Comparison of ENCODE assay signal across 8 mouse cellular contexts in the genomic region with DNA sequence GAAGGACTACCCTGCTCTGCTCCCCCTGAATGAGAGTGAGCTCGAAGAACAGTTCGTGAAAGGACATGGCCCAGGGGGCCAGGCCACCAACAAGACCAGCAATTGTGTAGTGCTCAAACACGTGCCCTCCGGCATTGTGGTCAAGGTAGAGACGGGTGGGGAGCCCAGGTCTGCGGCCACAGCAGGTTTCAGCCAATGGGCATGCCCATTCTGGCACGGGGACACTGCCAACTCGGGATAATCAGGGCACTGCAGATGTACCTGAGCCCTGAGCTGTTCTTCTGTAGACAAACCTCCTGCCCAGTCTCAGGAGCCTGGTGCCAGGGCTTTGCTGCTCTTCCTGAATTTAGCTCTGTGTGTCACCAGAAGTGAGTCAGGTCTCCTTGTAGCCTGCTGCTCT. TPM values are rescaled to one million over a fixed set of nuclear protein-coding genes. Genes with fewer than 3 reads are reported as not detected.
DNase-seq lines count a peak whose midpoint lies in the region; ATAC-seq lines count a peak whose summit lies in the region.
"Had no signal": no experiment of that assay in that cellular context is flagged by ENCODE, and none has a peak within 500 bp of the region (broad histone marks: within the 10 kb centered on the region; RNA-seq: fewer than 3 reads in every experiment).

No protein-coding gene starts in this region.

- H3K4me2 ChIP-seq in neural tube, embryonic 12.5 days (replicated peaks), result no peak overlapping the region
- H3K4me2 ChIP-seq in hindbrain, embryonic 13.5 days, result no peak overlapping the region
- H3K4me2 ChIP-seq: intestine, embryonic 15.5 days had no signal

- 0 out of 2 replicates have a peak overlapping the region, but pooled peaks have one; percentile 13 for H3K9ac ChIP-seq in neural tube, embryonic 12.5 days
- H3K9ac ChIP-seq in hindbrain, embryonic 13.5 days, result no peak overlapping the region; the same call in 1 of the 2 replicates
- H3K9ac ChIP-seq: intestine, embryonic 15.5 days had no signal

- no peaks in the 10 kb centered on the region for H3K27me3 ChIP-seq in neural tube, embryonic 12.5 days (replicated peaks)
- no peaks in the 10 kb centered on the region for H3K27me3 ChIP-seq in hindbrain, embryonic 13.5 days
- H3K27me3 ChIP-seq: intestine, embryonic 15.5 days had no signal

- H3K4me3 ChIP-seq in neural tube, embryonic 12.5 days, result no peak overlapping the region
- H3K4me3 ChIP-seq in hindbrain, embryonic 13.5 days, result no peak overlapping the region
- H3K4me3 ChIP-seq: intestine, embryonic 15.5 days had no signal

- no peaks in the 10 kb centered on the region for H3K36me3 ChIP-seq in neural tube, embryonic 12.5 days
- no peaks in the 10 kb centered on the region; the same call in 1 of the 2 replicates for H3K36me3 ChIP-seq in hindbrain, embryonic 13.5 days
- H3K36me3 ChIP-seq: intestine, embryonic 15.5 days had no signal

- peaks cover 52% of the 10 kb centered on the region for H3K4me1 ChIP-seq in neural tube, embryonic 12.5 days
- H3K4me1 ChIP-seq in hindbrain, embryonic 13.5 days (replicated peaks), result peaks cover 61% of the 10 kb centered on the region

- no peak overlapping the region for H3K27ac ChIP-seq in neural tube, embryonic 12.5 days
- peak overlapping the region; percentile 68 for H3K27ac ChIP-seq in hindbrain, embryonic 13.5 days
- H3K27ac ChIP-seq: intestine, embryonic 15.5 days had no signal

- ATAC-seq in neural tube, embryonic 12.5 days (ENCODE audit: low FRiP score, low read depth), result no peak
- ATAC-seq in hindbrain, embryonic 13.5 days (ENCODE audit: low FRiP score), result no peak

- WGBS in neural tube, embryonic 12.5 days, result 81% methylated on average over 8 of the region's 8 CpGs
- WGBS in hindbrain, embryonic 13.5 days, result 89% methylated on average over 8 of the region's 8 CpGs

- H3K9me3 ChIP-seq in neural tube, embryonic 12.5 days, result no peaks in the 10 kb centered on the region
- no peaks in the 10 kb centered on the region for H3K9me3 ChIP-seq in hindbrain, embryonic 13.5 days
- H3K9me3 ChIP-seq: intestine, embryonic 15.5 days had no signal

- DNase-seq in neural tube, embryonic 10.5 days (ENCODE audit: extremely low spot score, low spot score), result no peak
- peak; percentile 74 for DNase-seq in cerebellum, postnatal 36 days
- no peak for DNase-seq in retina, postnatal 1 day
- DNase-seq in right cerebral cortex, adult 18-20 months, result no peak
- DNase-seq in spleen, adult 12 weeks (ENCODE audit: low spot score), result no peak

RNA-seq across cellular contexts. Expression of gene 2810006K23Rik, which starts 10.9 kb away (rescaled TPM):
- polyA plus RNA-seq in neural tube, embryonic 12.5 days (2016; fragmentation: Nextera tagmentation; extraction: Ambion mirVana), result 21.2 and 22.9 TPM in 2 replicates
- 15.5 and 16.2 TPM in 2 replicates for polyA plus RNA-seq in hindbrain, embryonic 13.5 days (2015; fragmentation: Nextera tagmentation; extraction: Ambion mirVana)

RNA-seq across cellular contexts. Expression of gene Mphosph9, which starts 11.0 kb away (rescaled TPM):
- polyA plus RNA-seq in neural tube, embryonic 12.5 days (2016; fragmentation: Nextera tagmentation; extraction: Ambion mirVana), result 17.9 and 18.8 TPM in 2 replicates
- 14.0 and 14.3 TPM in 2 replicates for polyA plus RNA-seq in hindbrain, embryonic 13.5 days (2015; fragmentation: Nextera tagmentation; extraction: Ambion mirVana)

RNA-seq across cellular contexts. Expression of gene Cdk2ap1, which starts 24.1 kb away (rescaled TPM):
- polyA plus RNA-seq in neural tube, embryonic 12.5 days (2016; fragmentation: Nextera tagmentation; extraction: Ambion mirVana), result 293 and 314 TPM in 2 replicates
- 67.9 and 68.6 TPM in 2 replicates for polyA plus RNA-seq in hindbrain, embryonic 13.5 days (2015; fragmentation: Nextera tagmentation; extraction: Ambion mirVana)

Comparison
In these comparisons a context has a peak if more than half of its experiments do, and no peak if none do; other contexts are left out.
1. DNase-seq: peak in cerebellum, postnatal 36 days (2 of 2); none in neural tube, embryonic 10.5 days (single experiment), retina, postnatal 1 day (single experiment), right cerebral cortex, adult 18-20 months (single experiment) and spleen, adult 12 weeks (single experiment).